Mouse (Mus musculus) liver, embryonic 14.5 days (tissue): ENCODE measurements at regions not wholly inside any gene's neighbourhood (a gene's known extent, or its start where the extent isn't known, plus 50 kb on each side); places are given as distances from the start of the nearest gene placed in this dataset.

Experiments used
- ATAC-seq: fragments of 200-750 bp; cut with Nextera tagmentation; 2 replicates; pipeline ENCODE4 v1.8.0; 2017; ENCODE audit warnings: moderate number of reproducible peaks, mild to moderate bottlenecking, moderate library complexity; ENCODE audit not compliant: insufficient read depth
- DNase-seq, 3 experiments: peaks; one replicate each; pipeline ENCODE4 v3.0.0-alpha.2; 2012 to 2013; ENCODE audit warnings: low read depth in 3 of 3, low spot score in 3 of 3
- H3K27ac ChIP-seq: fragments of 300-500 bp; sonication (generic); 2 replicates; pipeline ENCODE4 v1.5.1; 2014; ENCODE audit warnings: moderate library complexity, mild to moderate bottlenecking, control low read depth, inconsistent platforms
- H3K27me3 ChIP-seq: fragments of 300-500 bp; sonication (generic); 2 replicates; pipeline ENCODE4 v1.6.1; 2014; ENCODE audit warnings: mild to moderate bottlenecking, low read length, moderate library complexity; ENCODE audit not compliant: control insufficient read depth, insufficient read depth
- H3K36me3 ChIP-seq: fragments of 300-500 bp; sonication (generic); replicated peaks from 2 replicates; pipeline ENCODE4 v1.6.1; 2014; ENCODE audit warnings: low read depth; ENCODE audit not compliant: control insufficient read depth, insufficient read depth
- H3K4me1 ChIP-seq, 2 experiments: fragments of 200-500 bp in 1 of 2; fragments of 300-500 bp in 1 of 2; sonication (generic) in 1 of 2; replicated peaks; 2 replicates each; pipeline ENCODE4 v1.6.1; 2012 to 2014; ENCODE audit warnings: antibody characterized with exemption in 1 of 2, inconsistent platforms in 1 of 2, low read length in 1 of 2; ENCODE audit not compliant: control insufficient read depth in 2 of 2, insufficient read depth in 2 of 2
- H3K4me2 ChIP-seq: fragments of 300-500 bp; sonication (generic); 2 replicates; pipeline ENCODE4 v1.6.1; 2014; ENCODE audit warnings: low read depth, mild to moderate bottlenecking, control low read depth, moderate library complexity
- H3K4me3 ChIP-seq, 2 experiments: fragments of 200-500 bp in 1 of 2; fragments of 300-500 bp in 1 of 2; sonication (generic) in 1 of 2; 2 replicates each; pipeline ENCODE4 v1.5.1; 2012 to 2014; ENCODE audit warnings: low read depth in 2 of 2, low read length in 2 of 2, mild to moderate bottlenecking in 2 of 2, control low read depth in 1 of 2, inconsistent platforms in 1 of 2, moderate library complexity in 1 of 2; ENCODE audit not compliant: insufficient read depth in 1 of 2
- H3K9ac ChIP-seq: fragments of 300-500 bp; sonication (generic); replicated peaks from 2 replicates; pipeline ENCODE4 v1.6.1; 2014; ENCODE audit warnings: mild to moderate bottlenecking, control low read depth, moderate library complexity
- H3K9me3 ChIP-seq: fragments of 300-500 bp; sonication (generic); 2 replicates; pipeline ENCODE4 v1.6.1; 2016; ENCODE audit warnings: low read length, mixed read lengths; ENCODE audit not compliant: control insufficient read depth
- CTCF ChIP-seq: IDR thresholded peaks from 2 replicates; pipeline ENCODE4 v1.5.1; 2016; ENCODE audit warnings: antibody characterized with exemption, low read depth, control low read depth
- EP300 ChIP-seq: IDR thresholded peaks from 2 replicates; pipeline ENCODE4 v1.6.1; 2016; ENCODE audit warnings: antibody characterized with exemption, low read depth
- WGBS: fragments of 180-500 bp; shearing (Covaris S2); extraction: QIAGEN DNeasy Blood & Tissue Kit; methylation state at CpG from one replicate; pipeline ENCODE4 v1.1.7; 2014; ENCODE audit not compliant: insufficient replicate concordance; 5-methylcytosine and 5-hydroxymethylcytosine counted together

GRCm38 (mm10) chr4:89524260-89525200, 154.7 kb upstream of the Dmrta1 start:
- H3K9ac ChIP-seq: peak overlapping the region; percentile 44
- no peak overlapping the region for H3K27ac ChIP-seq
- H3K9me3 ChIP-seq: no peaks in the 10 kb centered on the region
- DNase-seq (peak; percentile 62 to 72 (median 65)), ATAC-seq (peak; percentile 60; the same call in 1 of the 2 replicates)
- H3K36me3 ChIP-seq: no peaks in the 10 kb centered on the region
- H3K4me3 ChIP-seq: peak overlapping the region; percentile 51 to 78
- H3K4me1 ChIP-seq: peaks cover 2 to 9% of the 10 kb centered on the region in 2 experiments; a peak in 3 of 4 replicates
- peaks cover 3% of the 10 kb centered on the region for H3K27me3 ChIP-seq
- TF ChIP-seq EP300 (no peak), CTCF (peak; percentile 79)
- peak overlapping the region; percentile 72 for H3K4me2 ChIP-seq
- 2% methylated on average over 40 of the region's 40 CpGs for whole genome bisulfite sequencing

GRCm38 (mm10) chr4:89523423-89524259, 155.6 kb upstream of the Dmrta1 start:
- Histone ChIP-seq H3K27ac (no peak overlapping the region), H3K9ac (no peak overlapping the region), H3K36me3 (no peaks in the 10 kb centered on the region), H3K4me2 (peak overlapping the region; percentile 72), H3K9me3 (no peaks in the 10 kb centered on the region), H3K27me3 (peaks cover 3% of the 10 kb centered on the region), H3K4me1 (peaks cover 2 to 9% of the 10 kb centered on the region in 2 experiments; a peak in 3 of 4 replicates), H3K4me3 (peak overlapping the region; percentile 51 to 78)
- WGBS: 5% methylated on average over 10 of the region's 10 CpGs
- DNase-seq (peak; percentile 41 to 61 (median 45)), ATAC-seq (peak; percentile 74)
- TF ChIP-seq EP300 (peak; percentile 54; the same call in 1 of the 2 replicates), CTCF (no peak)

- no peak for ATAC-seq
- 51% methylated on average over 3 of the region's 3 CpGs for WGBS
- H3K27ac ChIP-seq: no peak overlapping the region
Measured at GRCm38 (mm10) chr4:89518027-89518426, 161.2 kb upstream of the Dmrta1 start.

GRCm38 (mm10) chr4:89515823-89516411, 163.3 kb upstream of the Dmrta1 start:
- Histone ChIP-seq H3K27ac (no peak overlapping the region), H3K36me3 (no peaks in the 10 kb centered on the region), H3K27me3 (no peaks in the 10 kb centered on the region), H3K9ac (no peak overlapping the region), H3K4me1 (peaks cover 3 to 8% of the 10 kb centered on the region in 2 experiments), H3K4me2 (no peak overlapping the region), H3K4me3 (no peak overlapping the region), H3K9me3 (no peaks in the 10 kb centered on the region)
- WGBS: 19% methylated on average over 7 of the region's 7 CpGs
- TF ChIP-seq EP300: no peak
- TF ChIP-seq CTCF: no peak
- DNase-seq: no peak
- ATAC-seq: no peak

More at GRCm38 (mm10) chr4:89518027-89518426, 161.2 kb upstream of the Dmrta1 start:
- no peak overlapping the region for H3K4me3 ChIP-seq
- H3K27me3 ChIP-seq: no peaks in the 10 kb centered on the region
- no peaks in the 10 kb centered on the region for H3K9me3 ChIP-seq
- TF ChIP-seq EP300 (no peak), CTCF (no peak)
- no peak for DNase-seq
- no peaks in the 10 kb centered on the region for H3K36me3 ChIP-seq
- H3K9ac ChIP-seq: no peak overlapping the region
- no peak overlapping the region for H3K4me2 ChIP-seq
- H3K4me1 ChIP-seq: no peaks in the 10 kb centered on the region; a peak in 1 of 4 replicates
